Mouse (Mus musculus): ENCODE results near the gene Fbxo27.

- TF ChIP-seq CTCF (conservative IDR thresholded peaks at IDR 0.05 in 1 of 2, IDR thresholded peaks at IDR 0.05 in 1 of 2; ENCODE audit: low read depth in 2 of 2, low read length in 2 of 2) (no peak), POLR2A (IDR thresholded peaks at IDR 0.05; ENCODE audit: low read depth, low read length) (no peak), JUND (conservative IDR thresholded peaks at IDR 0.05; ENCODE audit: low read depth, low read length) (no peak)
These were observed 47.2 kb downstream of the Fbxo27 start for GRCm38 (mm10) chr7:28739829-28740228.
